In genomic region chr2:50752408-50752807, GRCm38 (mm10) we compare ENCODE assay signal across 12 mouse cellular contexts.
"Had no signal": no experiment of that assay in that cellular context is flagged by ENCODE, and none has a peak within 500 bp of the region (broad histone marks: within the 10 kb centered on the region; RNA-seq: fewer than 3 reads in every experiment).

No protein-coding gene starts in this region.

- H3K27me3 ChIP-seq: limb, embryonic 15.5 days; liver, embryonic 12.5 days; lung, embryonic 15.5 days; neural tube, embryonic 15.5 days had no signal

- H3K4me3 ChIP-seq: limb, embryonic 15.5 days; liver, embryonic 12.5 days; lung, embryonic 15.5 days; myocyte; neural tube, embryonic 15.5 days had no signal

- H3K27ac ChIP-seq: limb, embryonic 15.5 days; liver, embryonic 12.5 days; lung, embryonic 15.5 days; neural tube, embryonic 15.5 days had no signal

- H3K9me3 ChIP-seq: limb, embryonic 15.5 days; liver, embryonic 12.5 days; lung, embryonic 15.5 days; neural tube, embryonic 15.5 days had no signal

- H3K4me1 ChIP-seq: limb, embryonic 15.5 days; liver, embryonic 12.5 days; lung, embryonic 15.5 days; neural tube, embryonic 15.5 days had no signal

- H3K4me2 ChIP-seq: limb, embryonic 15.5 days; liver, embryonic 12.5 days; lung, embryonic 15.5 days; neural tube, embryonic 15.5 days had no signal

- H3K9ac ChIP-seq: limb, embryonic 15.5 days; liver, embryonic 12.5 days; lung, embryonic 15.5 days; neural tube, embryonic 15.5 days had no signal

- H3K36me3 ChIP-seq: limb, embryonic 15.5 days; liver, embryonic 12.5 days; lung, embryonic 15.5 days; neural tube, embryonic 15.5 days had no signal

- DNase-seq: kidney, adult 8-10 months; kidney, postnatal 25 days; right cerebral cortex, postnatal 4 days; spleen, adult 18-20 months; thymus, adult 18-20 months; thymus, postnatal 36 days had no signal

- ATAC-seq: intestine, postnatal 0 days; liver, embryonic 12.5 days had no signal
